Mouse (Mus musculus) hindlimb bud, embryonic 11.5 days (tissue): ENCODE results near the gene Cdadc1.
A peak's percentile ranks its signal among the peaks of the same experiment; 100 is the strongest.
"Not testable (repeated sequence)": the region's sequence is repeated elsewhere in the genome, so short reads cannot be mapped to it uniquely, and the experiment has no call there.

Source experiments
- DNase-seq: peaks from one replicate; pipeline ENCODE4 v3.0.0-alpha.2; 2012; ENCODE audit warnings: low read depth, low spot score; ENCODE audit errors: extremely low spot score

Cdadc1 gene

DNA sequence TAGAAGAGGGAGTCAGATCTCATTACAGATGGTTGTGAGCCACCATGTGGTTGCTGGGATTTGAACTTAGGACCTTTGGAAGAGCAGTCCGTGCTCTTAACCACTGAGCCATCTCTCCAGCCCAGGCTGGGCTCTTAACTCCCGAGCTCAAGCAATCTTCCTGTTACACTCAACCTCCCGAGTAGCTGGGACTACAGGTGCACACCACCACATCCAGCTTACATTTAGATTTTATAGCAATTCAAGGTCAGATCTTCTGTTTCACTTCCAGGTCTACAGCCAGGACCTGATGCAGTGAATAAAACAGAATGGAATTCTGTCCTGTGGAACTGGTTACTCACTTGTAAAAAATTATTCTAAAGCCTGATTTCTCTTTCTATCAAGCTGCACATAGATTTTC is 16.4 kb upstream of the Cdadc1 start:
- DNase-seq = not testable (repeated sequence)

DNA sequence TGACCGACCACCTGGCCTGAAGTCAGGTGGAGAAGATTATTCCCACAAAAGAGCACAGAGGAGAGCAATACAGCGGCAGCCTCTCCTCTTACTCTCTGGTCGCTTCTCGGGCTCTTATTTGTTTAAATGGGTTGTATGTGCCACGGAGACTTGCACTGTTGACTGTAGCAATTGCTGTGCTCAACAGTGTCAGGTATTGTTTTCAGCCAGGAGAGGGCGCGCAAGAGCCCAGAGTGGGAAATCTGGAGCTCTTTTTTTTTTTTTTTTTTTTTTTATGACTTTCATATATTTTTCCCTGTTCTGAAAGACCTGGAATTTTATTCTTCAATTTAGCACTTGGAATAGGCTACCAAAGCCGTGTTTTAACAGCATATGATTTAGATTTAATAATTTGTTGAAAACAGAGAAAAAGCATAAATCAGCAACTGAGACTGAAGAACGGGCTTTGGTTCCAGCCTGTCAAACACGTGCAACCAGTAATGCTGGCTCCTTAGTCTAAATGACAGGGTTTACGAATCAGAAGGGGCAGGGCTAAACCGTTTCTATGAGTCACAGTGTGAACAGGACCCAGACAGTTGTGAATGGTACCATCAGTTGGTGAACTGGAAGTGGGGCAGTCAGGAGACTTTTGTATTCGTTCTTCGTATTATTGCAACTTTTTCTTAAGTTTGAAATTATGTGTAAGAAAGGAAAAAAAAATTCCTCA is 15.3 kb upstream of the Cdadc1 start:
- no peak for DNase-seq

DNA sequence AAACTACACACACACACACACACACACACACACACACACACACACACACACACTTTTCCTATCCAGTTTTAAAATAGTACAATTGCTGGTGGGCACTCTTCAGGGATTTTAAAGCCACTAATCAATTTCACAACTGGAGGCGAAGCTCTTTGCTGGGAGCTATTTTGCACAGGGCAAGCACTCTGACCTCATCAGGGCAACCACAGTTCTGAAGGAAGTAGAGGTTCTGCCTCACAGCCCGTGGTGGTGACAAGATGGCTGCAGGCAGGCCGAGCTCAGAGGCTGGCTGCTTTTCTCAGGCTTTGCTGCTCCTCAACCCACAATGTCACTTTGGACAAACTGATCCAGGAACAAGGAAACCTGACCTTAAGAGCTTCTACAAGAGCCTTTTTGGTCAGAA is 9.3 kb upstream of the Cdadc1 start:
- no peak for DNase-seq

DNA sequence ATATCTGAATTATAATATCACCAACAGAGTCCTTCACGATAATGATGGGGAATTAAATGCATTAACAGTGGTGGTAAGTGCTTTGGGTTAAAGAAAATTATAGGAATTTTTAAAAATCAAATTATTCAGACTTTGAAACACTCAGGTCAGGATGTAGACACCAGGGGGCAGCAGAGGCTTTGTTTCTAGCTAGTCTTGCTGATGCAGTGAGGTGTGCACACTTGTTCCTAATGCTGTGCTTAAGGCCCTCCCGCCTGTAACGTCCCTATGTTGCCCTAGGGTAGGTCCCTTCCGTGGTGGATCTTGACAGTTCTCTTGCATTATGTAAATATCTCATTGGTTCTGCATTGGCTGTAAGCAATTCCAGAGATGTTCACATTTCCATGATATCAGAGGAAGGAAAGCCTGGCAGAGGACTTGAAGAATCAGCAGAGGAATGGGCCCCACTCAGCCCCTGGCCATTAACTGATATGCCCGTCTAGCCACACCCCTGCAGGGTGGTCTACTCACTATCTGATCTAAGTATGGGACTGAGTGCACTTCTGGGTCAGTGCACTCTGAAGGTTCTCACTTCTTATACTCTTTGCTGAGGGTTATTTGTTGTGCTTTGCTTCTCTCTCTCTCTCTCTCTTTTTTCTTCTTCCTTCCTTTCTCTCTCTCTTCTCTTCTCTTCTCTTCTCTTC is 8.1 kb upstream of the Cdadc1 start:
- DNase-seq = no peak

DNA sequence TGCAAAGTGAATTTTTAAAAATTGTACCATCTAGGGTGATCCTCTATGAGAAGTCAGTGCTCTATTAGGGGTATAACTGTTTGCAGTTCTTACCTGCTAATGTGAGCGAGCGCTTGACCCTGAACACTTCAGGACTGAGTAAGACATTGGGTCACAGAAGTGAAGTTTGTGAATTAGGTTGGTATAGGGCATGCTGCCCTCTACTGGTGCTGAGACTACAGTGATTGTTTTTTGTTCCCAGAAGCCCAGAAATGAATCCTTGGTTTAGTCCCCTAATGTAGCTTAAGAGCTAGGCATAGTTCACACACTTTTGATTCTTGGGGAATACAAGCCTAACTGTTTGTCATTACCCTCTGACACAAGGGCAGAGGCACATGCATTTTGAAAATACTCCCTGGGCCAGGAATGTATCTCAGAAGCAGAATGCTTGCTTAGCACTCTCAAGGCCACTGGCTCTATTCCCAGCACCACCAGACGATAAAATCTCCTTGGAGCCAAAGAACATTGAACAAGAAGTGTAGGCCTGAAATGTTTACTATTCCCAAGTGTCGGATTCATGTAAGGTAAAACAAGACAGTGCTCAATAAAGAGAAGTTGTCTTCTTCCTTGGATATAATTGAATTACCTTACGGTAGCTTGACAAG is 6.4 kb upstream of the Cdadc1 start:
- no peak for DNase-seq

DNA sequence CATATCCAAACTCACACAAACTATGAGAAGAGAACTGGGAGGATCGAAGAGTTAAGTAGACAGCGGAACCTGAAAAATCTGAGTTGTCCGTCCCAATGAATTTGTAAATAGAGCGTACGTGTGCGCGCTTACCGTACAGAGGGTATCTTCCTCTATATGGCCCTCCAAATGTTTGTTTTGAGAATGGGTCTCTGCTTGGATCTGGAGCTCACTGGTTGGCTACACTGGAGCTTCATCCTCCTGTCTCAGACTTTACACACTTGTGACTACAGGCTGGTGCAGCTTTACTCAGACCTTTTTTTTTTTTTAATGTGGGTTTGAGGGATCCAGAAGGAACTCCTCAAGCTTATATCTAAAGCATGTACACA is 485 bp upstream of the Cdadc1 start:
- DNase-seq = no peak

DNA sequence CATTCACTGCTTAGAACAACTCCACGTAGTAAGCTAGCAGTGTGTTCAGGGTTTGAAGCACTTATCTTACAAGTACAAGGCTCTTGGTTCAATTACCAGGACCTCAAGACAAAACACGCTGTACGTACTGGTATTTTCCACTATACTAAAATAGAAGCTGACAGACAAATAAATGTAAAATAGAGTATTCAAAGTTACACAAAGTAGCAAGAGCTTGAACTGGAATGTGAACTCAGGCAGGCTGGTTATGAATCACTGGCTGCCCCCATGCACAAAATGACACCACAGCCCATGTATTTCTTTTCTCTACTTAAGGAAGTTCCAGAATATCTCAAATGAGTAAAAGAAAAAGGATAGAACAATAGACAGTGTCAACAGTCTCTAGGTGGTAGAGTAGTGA is 2.8 kb downstream of the Cdadc1 start:
- DNase-seq = no peak

DNA sequence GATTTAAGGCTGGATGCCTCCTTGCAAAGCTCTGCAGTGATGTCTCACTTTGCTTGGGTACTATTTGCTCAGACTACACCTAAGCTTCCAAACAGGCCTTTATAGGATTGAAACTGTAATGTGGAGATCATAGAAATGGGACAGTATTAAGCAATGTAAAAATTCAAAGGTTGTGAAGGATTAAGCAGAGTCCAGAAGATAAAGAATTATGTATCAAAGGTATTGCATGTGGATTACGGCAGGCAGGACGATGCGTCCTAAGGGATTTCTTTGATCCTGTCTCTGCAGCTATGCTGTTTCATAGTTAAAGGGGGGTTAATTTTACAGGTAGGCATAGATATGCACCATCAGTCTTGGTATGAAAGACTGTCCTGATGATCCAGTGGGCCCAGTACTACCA is 5.2 kb downstream of the Cdadc1 start:
- DNase-seq = no peak

DNA sequence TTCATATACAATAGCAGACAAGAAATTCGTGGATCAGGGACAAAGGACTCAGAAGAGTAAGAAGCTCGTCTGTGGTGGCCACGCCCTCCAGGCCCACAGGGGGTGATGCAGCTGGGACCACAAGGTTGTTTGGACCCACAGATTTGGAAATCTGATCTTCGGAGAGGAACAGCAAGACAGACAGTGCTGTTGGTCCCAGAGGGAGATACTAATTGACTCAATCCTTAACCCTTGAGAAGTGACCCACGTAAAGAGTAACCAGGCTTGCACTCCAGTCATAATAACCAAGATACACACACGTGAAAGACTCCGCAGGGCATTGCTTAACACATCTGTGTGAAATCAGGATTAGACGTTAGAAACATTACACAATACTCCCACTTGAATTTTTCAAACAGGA is 5.9 kb downstream of the Cdadc1 start:
- DNase-seq = no peak

DNA sequence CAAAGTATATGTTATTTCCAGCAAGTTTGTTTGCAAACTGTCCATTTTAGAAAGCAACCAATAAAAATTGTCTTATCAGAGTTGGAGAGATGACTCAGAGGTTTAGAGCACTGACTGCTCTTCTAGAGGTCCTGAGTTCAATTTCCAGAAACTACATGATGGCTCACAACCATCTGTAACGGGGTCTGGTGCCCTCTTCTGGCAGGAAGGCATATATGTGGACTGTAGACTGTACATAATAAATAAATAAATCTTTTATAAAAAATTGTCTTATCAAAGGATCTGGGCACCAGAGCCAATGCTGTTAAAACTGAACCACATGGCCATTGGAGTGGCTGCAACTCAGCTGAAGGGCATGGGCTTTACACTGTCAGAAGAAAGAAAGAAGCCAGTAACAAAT is 7.1 kb downstream of the Cdadc1 start:
- DNase-seq = no peak

DNA sequence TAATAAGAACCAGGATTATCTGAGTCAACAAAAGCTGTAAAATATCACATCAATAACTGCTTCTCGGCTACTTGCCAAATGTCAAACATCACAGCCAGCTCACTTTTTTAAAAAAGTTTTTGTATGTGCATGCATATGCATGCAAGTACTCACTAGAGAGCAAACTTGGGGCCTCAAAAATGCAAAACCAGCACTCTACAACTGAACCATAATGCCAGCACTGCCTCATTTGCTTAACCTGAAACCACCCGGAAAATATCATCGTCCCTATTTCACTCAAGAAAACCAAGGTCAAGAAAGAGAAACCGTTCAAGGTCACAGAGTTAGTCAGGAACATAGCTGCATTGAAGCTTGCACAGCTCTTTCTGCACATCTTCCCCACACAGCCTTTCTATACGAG is 21.4 kb downstream of the Cdadc1 start:
- DNase-seq = no peak

DNA sequence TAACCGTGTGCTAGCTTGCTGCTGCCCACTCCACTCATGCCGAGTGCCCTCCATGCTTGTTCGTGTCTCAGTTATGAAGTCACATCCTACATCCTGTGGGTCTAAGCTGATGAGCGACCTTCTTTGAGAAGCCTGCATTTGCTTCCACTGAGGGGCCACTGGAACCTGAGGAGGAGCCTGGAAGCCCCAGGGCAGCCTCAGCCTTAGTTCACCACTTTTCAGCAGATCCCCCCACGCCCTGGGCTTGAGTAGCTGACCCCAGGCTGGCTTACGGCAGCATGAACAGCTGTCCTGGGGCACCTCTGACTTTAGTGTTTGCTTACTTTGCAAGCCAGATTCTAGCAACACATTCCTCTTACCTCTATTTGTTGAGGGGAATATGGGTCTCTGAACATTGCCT is 31.0 kb downstream of the Cdadc1 start:
- DNase-seq = no peak

DNA sequence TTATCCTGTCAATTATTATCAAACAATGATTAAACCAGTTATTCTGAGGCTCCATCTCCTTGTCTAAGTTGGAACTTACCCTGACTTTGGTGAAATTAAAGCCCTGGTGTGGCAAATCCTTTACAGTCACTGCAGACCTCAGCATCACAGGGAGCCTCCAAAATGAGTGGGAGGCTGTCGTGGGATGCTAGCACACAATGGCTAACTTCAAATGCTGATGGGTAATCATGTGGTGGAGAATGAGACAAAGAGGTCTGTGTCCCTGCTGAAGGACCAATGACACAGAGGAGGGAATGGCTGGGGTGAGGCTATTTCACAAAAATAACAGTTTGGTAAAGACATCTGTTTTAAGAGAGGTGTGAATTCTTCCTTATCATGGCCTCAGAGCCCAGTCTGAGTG is 39.9 kb downstream of the Cdadc1 start:
- no peak for DNase-seq

DNA sequence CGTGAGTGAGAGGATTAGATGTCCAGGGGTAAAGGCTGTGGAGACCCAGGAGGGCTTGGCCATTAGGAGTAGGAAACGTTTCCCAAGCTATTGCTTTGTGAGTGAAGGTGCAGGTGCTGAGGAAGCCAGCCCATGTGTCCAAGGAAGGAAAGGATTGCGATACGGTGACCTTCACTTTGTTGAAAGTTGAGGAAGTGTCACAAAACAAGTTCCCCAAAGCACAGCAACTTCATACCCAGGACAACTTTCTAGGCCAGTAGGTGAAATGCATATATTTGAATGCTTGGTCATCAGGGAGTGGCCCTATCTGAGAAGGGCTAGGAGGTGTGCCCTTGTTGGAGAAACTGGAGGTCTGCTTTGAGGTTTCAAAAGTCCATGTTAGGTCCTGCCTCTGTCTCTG is 40.7 kb downstream of the Cdadc1 start:
- DNase-seq = no peak

DNA sequence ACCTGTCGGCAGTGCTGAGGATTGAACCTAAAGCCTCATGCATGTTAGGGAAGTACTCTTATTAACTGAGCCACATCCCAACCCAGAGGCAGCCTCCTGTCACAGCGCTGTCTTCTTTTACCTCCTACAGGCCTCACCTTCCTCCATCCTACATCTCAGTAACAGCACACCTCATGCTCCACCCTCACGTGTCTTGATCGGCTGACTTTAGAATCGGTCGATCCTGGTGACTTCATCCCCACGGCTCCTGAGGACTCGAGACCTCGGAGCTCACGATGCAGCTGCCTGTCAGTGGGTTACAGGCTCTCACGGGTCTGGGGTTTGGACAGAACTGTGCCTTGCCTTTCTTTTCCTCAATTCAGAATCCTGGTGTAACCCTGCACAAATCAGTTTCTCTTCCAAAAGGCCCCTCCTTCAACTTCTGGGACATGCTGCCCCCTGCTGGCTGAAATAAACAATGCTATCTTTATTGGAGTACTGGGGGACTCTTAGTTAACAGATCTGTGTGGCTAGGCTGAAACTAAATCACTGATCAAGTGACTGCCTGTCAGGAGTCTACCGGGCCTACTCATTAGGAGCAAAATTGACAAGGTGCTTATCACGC is 41.7 kb downstream of the Cdadc1 start:
- peak; percentile 26 for DNase-seq

DNA sequence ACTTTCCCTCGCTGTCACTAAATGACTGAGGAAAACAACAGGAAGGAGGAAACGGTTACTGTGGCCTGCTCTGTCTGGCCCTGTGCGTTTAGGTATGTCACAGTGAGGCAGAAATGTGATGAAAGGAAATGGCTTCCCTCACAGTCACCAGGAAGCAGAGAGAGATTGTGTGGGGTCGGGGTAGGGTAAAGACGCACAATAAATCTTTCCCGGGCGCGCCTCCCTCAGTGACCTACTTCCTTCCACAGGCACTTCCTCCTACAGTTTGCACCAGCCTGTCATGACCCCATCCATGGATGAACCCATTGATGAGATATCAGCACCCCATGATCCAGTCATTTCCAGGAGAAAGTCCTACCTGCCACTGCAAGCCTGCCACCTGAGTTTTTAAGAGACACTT is 42.7 kb downstream of the Cdadc1 start:
- DNase-seq = no peak

DNA sequence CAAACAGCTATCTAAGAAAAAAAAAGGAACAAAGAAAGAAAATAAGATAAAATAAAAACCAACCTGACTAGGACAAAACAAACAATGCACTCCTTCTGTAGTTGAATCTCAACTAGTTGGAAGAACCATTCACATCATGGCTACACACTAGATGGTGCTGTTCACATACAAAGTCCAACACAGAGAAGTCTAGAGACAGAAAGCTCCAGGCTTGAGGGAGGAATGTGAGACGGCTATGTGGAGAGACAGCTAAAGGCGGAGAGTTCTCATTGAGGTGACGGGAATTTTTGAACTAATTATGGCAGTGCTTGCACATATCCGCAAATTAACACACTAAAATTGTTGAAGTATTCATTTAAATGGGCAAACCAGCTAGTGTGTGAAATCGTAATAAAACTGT is 43.7 kb downstream of the Cdadc1 start:
- no peak for DNase-seq

DNA sequence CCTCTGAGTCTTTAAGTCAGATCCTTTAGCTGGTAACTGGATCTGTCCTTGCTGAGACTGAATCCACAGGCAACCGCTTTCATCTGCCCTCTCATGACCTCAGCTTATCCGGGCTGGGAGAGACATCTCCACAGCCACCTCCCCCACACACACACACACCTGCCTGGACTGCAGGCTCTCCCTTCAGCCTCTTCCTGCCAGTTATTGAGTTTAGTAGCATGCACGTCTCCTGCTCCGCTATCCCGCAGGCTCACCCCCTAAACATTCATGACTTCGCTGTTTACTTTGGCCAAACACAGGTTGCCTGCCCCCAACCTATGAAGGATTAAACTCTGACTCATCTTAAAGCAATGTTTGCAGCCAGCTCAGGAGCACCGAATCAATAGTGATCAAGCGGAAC is 45.8 kb downstream of the Cdadc1 start:
- DNase-seq = no peak

DNA sequence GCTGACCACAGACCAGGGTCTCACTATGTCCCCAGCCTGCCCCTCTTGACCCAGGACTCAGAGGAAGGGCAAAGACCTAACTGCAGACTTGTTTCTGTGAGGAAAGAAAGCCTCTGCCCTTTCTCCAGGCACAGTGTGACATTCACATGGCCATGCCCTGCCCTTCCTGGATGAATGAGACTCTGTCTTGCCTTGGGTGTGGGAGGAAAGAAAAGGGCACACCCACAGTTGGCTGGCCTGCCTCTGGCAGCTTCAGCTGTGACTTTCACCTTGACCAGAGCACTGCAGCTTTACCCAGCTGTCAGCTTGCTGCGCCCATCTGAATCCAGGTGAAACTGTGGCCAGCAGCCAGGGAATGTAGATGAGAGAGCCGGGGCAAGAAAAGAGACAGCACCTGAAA is 46.9 kb downstream of the Cdadc1 start:
- no peak for DNase-seq

DNA sequence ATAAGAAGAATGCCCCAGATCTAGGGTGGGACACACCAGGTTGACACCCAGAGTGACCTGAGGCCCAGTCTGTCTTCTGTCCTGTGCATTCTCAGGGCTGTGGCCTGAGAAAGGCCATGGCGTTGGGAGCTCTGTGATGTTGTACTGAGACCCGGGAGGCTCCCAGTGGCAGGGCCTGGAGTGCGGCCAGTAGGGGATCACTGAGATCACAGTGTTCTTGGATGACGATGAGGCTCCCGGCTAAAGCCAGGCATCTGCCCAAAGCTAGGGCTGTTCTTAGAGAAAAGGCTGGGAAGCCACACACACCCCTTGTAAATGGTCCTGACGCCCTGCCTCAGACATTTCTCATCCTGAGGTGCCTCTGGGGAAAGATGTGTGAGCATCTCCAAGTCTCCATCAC is 48.7 kb downstream of the Cdadc1 start:
- DNase-seq = no peak

DNA sequence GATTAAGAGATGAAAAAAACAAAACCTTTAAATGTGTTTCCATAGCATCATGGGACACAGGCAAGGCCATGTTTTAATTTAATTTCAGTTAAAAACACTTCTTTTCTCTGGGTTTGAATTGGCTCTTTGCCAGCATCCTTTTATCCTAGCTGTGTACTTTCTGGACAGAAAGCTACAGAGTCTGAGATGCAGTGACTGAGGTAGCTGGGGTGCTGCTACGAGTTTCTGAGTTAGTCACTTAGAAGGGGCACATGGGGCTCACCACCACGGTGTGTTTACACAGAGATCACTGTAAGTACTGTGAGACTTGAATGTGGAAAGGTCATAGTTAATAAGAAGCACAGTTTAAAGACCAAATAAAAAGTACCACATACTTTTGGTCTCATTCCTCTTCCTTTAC is 49.2 kb downstream of the Cdadc1 start:
- no peak for DNase-seq

DNA sequence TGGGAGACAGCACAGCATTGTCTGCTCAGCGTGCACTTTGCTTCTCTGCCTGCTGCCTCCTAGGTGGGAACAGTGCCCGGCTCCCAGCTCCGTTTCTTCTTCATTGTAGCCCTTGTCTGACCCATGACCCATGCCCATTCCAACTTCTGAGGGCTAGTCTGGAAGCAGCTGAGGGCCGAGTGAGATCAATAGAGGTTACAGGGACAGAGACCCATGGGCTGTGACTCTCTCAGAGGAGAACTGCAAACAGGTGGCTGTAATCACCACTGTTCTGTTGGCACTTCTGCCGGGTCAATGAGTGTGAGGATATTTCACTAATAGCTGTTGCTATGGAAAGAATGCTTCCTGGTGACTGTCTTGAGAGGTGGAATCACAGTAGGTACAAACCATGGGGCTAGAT is 50.2 kb downstream of the Cdadc1 start:
- no peak for DNase-seq
